Mouse (Mus musculus) hindbrain, postnatal 0 days (tissue): ENCODE measurements around the gene Ccnc. TPM values are rescaled to one million over a fixed set of nuclear protein-coding genes. Genes with fewer than 3 reads are reported as not detected.

Experiments
- ATAC-seq: fragments of 200-750 bp; cut with Nextera tagmentation; 2 replicates; pipeline ENCODE4 v1.8.0; 2017; ENCODE audit warnings: mild to moderate bottlenecking, moderate TSS enrichment, moderate library complexity
- DNase-seq: peaks from one replicate; pipeline ENCODE4 v3.0.0-alpha.2; 2015; ENCODE audit warnings: low spot score
- H3K27ac ChIP-seq: fragments of 300-500 bp; sonication (generic); 2 replicates; pipeline ENCODE4 v1.5.1; 2014; ENCODE audit warnings: mild to moderate bottlenecking
- H3K27me3 ChIP-seq: fragments of 300-500 bp; sonication (generic); 2 replicates; pipeline ENCODE4 v1.6.1; 2014; ENCODE audit warnings: low read length, mixed read lengths; ENCODE audit not compliant: insufficient read depth
- H3K36me3 ChIP-seq: fragments of 300-500 bp; sonication (generic); 2 replicates; pipeline ENCODE4 v1.6.1; 2014; ENCODE audit warnings: low read length, mixed read lengths; ENCODE audit not compliant: insufficient read depth
- H3K4me1 ChIP-seq: fragments of 300-500 bp; sonication (generic); 2 replicates; pipeline ENCODE4 v1.6.1; 2014; ENCODE audit warnings: antibody characterized with exemption, low read length, mixed read lengths; ENCODE audit not compliant: insufficient read depth
- H3K4me2 ChIP-seq: fragments of 300-500 bp; sonication (generic); 2 replicates; pipeline ENCODE4 v1.6.1; 2014; ENCODE audit warnings: low read depth, mild to moderate bottlenecking, low read length, moderate library complexity, mixed read lengths
- H3K4me3 ChIP-seq: fragments of 300-500 bp; sonication (generic); 2 replicates; pipeline ENCODE4 v1.5.1; 2014; ENCODE audit warnings: low read length
- H3K9ac ChIP-seq: fragments of 300-500 bp; sonication (generic); replicated peaks from 2 replicates; pipeline ENCODE4 v1.6.1; 2014; ENCODE audit warnings: mild to moderate bottlenecking, low read length, moderate library complexity, mixed read lengths
- H3K9me3 ChIP-seq: fragments of 300-500 bp; sonication (generic); 2 replicates; pipeline ENCODE4 v1.6.1; 2016; ENCODE audit warnings: low read length, mixed read lengths
- CTCF ChIP-seq: IDR thresholded peaks from 2 replicates; pipeline ENCODE4 v1.5.1; 2016; ENCODE audit warnings: antibody characterized with exemption, control low read depth, low read depth
- WGBS: fragments of 180-500 bp; shearing (Covaris S2); extraction: QIAGEN DNeasy Blood & Tissue Kit; methylation state at CpG from one replicate; pipeline ENCODE4 v1.1.7; 2014; 5-methylcytosine and 5-hydroxymethylcytosine counted together
- polyA plus RNA-seq: library from polyadenylated mRNA; unstranded; fragments of >200 nt; fragmentation: Nextera tagmentation; extraction: Ambion mirVana; gene quantifications from 2 replicates; pipeline ENCODE4 v1.2.1, GENCODE M21; 2015
- total RNA-seq: library from RNA; depleted of rRNA; stranded (reverse); fragments of >200 nt; gene quantifications from 2 replicates; pipeline ENCODE4 v1.2.3, GENCODE M21; 2014

Ccnc gene
- total and polyA plus RNA-seq, 2 experiments from 2014 or later: 28.0 to 60.7 TPM

DNA sequence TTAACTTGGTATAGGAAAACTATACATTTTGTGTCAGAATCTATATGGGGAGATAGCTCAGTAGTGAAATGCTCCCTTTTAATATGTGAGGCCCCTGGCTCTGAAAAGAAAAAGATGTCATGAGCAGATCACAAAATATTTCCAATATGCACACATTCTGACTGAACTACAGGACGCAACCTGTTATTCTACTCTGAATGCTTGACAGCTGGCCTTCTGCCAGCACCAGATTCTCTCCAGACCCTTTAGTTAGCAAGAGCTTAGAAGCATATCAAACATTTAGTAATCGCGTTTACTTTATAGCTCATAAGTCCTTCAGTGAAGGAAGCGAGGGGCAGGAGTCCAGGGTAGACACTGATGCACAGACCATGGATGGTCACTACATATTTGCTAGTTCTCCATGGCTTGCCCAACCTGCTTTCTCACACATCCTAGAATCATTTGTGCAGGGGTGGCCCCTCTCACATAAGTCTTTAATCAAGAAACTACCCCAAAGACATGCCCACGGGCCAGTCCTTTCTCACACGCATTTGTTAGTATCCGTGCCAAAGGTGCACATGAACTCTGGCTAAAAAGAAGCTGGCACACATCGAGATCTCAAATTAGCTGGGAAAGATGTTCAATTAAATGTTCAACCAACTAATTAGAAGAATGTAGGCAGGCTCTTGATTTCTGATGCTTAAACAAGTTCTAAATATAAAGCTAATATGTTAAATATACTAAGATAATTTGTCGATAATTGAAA, 34.1 kb downstream of the Ccnc start:
- no peak for TF ChIP-seq CTCF
- 69% methylated on average over 9 of the region's 9 CpGs for WGBS
- DNase-seq: peak; percentile 34
- Histone ChIP-seq H3K4me3 (no peak overlapping the region), H3K27ac (no peak overlapping the region), H3K9me3 (no peaks in the 10 kb centered on the region), H3K4me1 (no peaks in the 10 kb centered on the region), H3K27me3 (no peaks in the 10 kb centered on the region), H3K36me3 (no peaks in the 10 kb centered on the region), H3K4me2 (no peak overlapping the region), H3K9ac (no peak overlapping the region)
- no peak for ATAC-seq

DNA sequence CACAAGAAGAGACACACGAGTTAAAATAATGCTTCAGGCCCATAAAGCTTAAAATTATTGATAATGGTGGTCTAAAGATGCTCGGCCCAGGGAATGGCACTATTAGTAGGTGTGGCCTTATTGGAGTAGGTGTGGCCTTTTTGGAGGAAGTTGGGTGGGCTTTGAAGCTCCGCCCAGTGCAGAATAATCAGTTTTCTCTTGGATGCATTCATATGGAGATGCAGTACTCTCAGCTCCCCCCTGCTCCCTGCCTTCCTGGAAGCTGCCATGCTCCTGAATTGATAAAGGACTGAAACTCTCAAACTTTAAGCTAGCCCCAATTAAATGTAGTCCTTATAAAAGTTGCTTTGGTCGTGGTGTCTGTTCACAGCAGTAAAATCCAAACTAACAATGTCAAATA, 36.3 kb downstream of the Ccnc start:
- 83% methylated on average over 4 of the region's 4 CpGs for WGBS
- Histone ChIP-seq H3K4me3 (no peak overlapping the region), H3K4me1 (no peaks in the 10 kb centered on the region), H3K9me3 (no peaks in the 10 kb centered on the region), H3K36me3 (no peaks in the 10 kb centered on the region), H3K27me3 (no peaks in the 10 kb centered on the region), H3K9ac (no peak overlapping the region), H3K27ac (no peak overlapping the region), H3K4me2 (no peak overlapping the region)
- ATAC-seq (no peak), DNase-seq (no peak)
- TF ChIP-seq CTCF: no peak

DNA sequence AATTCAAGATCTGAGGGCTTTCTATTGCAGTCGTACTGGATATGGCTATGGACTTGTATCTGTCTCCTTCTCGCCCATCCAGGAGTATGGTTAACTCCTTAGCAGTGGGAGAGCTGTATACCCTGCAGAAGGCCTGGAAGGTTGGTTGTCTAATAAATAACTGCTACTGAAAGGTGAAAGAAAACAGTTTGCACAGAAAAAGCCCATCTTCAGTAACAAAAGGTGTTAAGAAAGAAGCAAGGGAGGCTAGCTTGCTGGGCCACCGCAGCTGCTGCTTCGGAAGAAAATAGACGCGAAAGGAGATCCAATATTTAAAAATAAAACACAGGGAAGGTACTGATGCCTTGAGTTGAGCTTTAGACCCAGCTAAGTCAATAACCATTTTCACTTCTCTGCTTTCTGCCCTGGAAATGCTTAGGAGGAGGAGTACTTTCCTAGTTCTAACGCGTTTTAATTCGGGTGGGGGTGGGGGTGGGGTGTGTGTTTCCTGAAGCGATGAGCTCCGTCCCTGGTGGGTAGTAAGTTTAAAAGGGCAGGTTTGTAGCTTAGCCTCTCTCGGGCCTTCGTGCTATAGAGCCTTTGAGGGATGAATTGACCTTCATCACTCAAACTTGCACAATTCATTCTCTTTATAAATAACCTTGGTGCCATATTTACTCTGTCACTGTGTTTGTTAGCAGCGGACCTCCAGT, 38.8 kb downstream of the Ccnc start:
- DNase-seq: peak; percentile 11
- ATAC-seq: peak; percentile 1; the same call in 1 of the 2 replicates
- no peak for TF ChIP-seq CTCF

DNA sequence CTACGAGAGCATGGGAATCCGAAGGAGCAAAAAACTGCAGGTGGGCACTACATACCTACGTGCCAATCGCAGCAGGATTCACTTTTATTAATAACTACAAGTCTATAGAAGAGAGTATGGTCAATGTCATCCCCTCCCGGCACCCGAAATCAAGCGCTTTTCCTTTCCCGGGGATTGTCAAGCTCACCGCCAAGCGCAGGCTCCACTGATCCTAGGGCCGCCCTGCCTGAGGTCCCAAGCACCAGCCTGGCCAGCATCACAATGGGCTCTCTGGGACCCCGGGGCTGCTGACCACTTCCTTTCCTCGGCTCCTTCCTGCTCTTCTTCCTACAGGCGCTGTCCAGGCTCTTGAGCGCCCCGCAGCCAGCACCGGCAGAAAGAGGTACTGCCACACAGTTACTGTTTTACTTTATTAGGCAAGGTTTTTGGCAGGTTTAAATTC, 39.4 kb downstream of the Ccnc start, which contains the start of the genes Usp45 and Tstd3:
Gene Usp45, plus strand, starts transcription at position 294 of the 442 bp plus-strand sequence.
Gene Tstd3, minus strand, starts transcription at position 350 of the 442 bp plus-strand sequence.
- Histone ChIP-seq H3K27ac (peak within 1 kb of the TSS; percentile 83), H3K36me3 (no peaks in the 10 kb centered on the region), H3K9ac (peak within 1 kb of the TSS; percentile 68), H3K9me3 (no peaks in the 10 kb centered on the region), H3K4me1 (no peaks in the 10 kb centered on the region), H3K4me2 (peak within 1 kb of the TSS; percentile 63), H3K4me3 (peak within 1 kb of the TSS; percentile 69), H3K27me3 (no peaks in the 10 kb centered on the region)
- WGBS: under 1% methylated on average over 17 of the region's 17 CpGs
- peak; percentile 98 for ATAC-seq
- DNase-seq: peak; percentile 91
- peak; percentile 92 for TF ChIP-seq CTCF

More for the DNA sequence above, 38.8 kb downstream of the Ccnc start:
- no peaks in the 10 kb centered on the region for H3K27me3 ChIP-seq
- no peaks in the 10 kb centered on the region for H3K36me3 ChIP-seq
- H3K4me2 ChIP-seq: peak overlapping the region; percentile 63
- peak overlapping the region; percentile 69 for H3K4me3 ChIP-seq
- H3K9me3 ChIP-seq: no peaks in the 10 kb centered on the region
- H3K27ac ChIP-seq: peak overlapping the region; percentile 83
- H3K9ac ChIP-seq: peak overlapping the region; percentile 68
- 10% methylated on average over 14 of the region's 14 CpGs for WGBS
- no peaks in the 10 kb centered on the region for H3K4me1 ChIP-seq

DNA sequence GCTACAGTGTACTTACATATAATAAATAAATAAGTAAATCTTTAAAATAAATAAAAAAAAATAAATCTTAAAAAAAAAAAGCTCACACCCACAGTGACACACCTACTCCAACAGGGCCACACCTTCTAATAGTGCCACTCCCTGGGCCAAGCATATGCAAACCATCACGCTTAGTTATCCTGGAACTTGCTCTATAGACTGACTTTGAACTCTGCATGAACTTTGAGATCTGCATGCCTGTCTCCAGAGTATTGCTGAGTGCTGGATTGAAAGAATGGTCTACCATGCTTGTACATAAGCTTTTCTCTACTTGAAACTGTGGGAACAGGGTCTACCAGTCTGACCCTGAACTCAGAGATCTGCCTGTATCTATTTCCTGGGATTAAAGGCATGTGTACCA, 43.6 kb downstream of the Ccnc start:
- Histone ChIP-seq H3K4me1 (no peaks in the 10 kb centered on the region), H3K9me3 (no peaks in the 10 kb centered on the region), H3K4me2 (no peak overlapping the region), H3K9ac (no peak overlapping the region), H3K36me3 (no peaks in the 10 kb centered on the region), H3K27ac (no peak overlapping the region), H3K4me3 (no peak overlapping the region), H3K27me3 (no peaks in the 10 kb centered on the region)
- ATAC-seq (no peak), DNase-seq (no peak)
- no peak for TF ChIP-seq CTCF
- WGBS: 90% methylated on average over 1 of the region's 1 CpGs

DNA sequence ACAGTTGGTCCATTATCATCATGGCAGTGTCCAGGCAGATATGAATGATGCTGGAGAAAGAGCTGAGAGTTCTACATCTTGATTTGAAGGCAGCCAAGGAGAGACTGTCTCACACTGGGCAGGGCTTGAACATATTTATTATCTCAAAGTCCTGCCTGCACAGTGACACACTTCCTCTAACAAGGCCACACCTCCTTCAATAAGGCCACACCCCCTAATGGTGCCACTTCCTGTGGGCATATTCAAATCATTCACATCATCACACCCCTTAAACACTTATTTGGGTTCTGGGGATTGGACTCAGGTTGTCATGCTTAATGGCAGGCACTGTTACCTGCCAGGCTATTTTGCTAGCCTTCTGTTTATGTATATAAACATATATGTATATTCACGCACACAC, 44.8 kb downstream of the Ccnc start:
- Histone ChIP-seq H3K4me1 (no peaks in the 10 kb centered on the region), H3K27me3 (no peaks in the 10 kb centered on the region), H3K27ac (no peak overlapping the region), H3K9ac (no peak overlapping the region), H3K9me3 (no peaks in the 10 kb centered on the region), H3K4me3 (no peak overlapping the region), H3K4me2 (no peak overlapping the region), H3K36me3 (no peaks in the 10 kb centered on the region)
- no peak for DNase-seq
- no peak for ATAC-seq
- no peak for TF ChIP-seq CTCF
- WGBS: 96% methylated on average over 1 of the region's 1 CpGs
